Mouse (Mus musculus) gonadal fat pad, adult 2 months (tissue): Measurements from ENCODE around the gene Myh6. TPM values are rescaled to one million over a fixed set of nuclear protein-coding genes. Genes with fewer than 3 reads are reported as not detected.
"Not testable (repeated sequence)": the region's sequence is repeated elsewhere in the genome, so short reads cannot be mapped to it uniquely, and the experiment has no call there.

Source experiments
- DNase-seq: peaks from one replicate; pipeline ENCODE4 v3.0.0-alpha.2; 2012; ENCODE audit warnings: low read depth
- polyA plus RNA-seq: library from polyadenylated mRNA; depleted of rRNA; stranded (reverse); fragments of >200 nt; gene quantifications from 2 replicates; pipeline ENCODE4 v1.2.3, GENCODE M21; 2012

Myh6 gene
- polyA plus RNA-seq, 1 experiment = not detected

DNA sequence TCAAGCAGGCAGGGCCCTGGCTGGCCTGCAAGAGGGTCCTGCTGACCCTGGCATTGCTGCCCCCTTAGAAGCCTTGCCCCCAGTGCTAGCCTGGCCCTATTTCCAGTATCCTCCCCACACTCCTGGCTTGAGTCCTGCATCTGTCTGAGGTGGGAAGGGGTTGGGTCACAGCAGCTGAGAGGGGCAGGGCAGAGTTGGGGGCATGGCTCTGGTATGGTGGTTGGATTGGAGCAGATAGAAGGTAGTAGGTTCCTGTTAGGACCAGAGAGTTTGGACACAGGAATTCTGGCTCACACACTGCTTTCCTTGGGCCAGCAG lies 28.1 kb upstream of the Myh6 start:
- no peak for DNase-seq

DNA sequence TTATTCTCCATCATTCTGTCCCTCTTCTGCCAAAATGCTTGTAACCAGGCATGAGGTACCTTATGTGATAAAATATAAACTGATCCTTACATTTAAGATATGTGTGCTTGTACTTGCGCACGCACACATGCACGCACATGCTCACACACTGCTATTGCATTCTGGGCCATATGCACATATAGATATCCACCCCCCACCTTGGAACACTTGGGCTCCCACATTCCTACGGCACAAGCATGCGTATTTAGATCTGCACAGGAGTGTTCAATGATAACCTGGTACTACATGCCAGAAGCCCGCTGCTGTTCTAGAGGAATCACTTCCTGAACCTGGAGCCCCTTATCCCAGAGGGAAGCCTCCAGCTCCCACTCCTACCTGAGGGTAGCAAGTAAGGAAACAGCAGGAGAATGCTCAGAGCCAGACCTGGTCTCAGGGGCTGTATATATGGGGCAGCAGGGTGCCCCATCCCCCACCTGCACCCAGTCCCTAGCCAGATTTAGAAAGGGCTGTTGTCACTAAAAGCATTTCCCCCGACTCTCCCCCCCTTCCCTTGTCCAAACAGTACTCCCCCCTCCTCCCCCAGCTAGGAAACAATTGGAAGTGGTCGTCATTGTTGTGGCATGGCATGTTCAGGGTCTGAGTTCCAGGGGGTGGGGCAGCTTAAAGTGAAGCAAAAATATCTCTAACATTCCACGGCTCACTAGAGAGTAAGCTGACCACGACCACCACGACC lies 27.6 kb upstream of the Myh6 start, which contains the start of gene Myh7:
TSS of gene Myh7 (minus strand) at position 491 of the 733 bp plus-strand sequence.
- DNase-seq = no peak

DNA sequence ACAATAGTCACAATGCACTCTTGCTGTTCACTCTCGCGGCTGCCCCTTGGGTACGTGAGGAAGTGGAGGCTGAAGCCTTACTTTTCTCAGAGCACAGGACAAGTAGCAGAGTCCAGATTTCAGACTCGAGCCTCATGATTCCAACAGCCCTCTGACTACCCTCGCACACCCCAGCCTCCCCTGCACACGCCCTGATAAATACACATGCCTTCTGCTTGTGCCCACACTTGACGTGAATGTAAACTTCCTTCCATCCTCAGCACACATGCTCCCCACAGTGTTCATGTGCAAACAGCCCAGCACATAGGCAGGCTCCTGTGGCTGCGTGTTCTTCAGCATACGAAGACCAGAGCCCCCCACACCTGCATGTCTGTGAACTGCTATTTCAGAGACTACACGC lies 26.9 kb upstream of the Myh6 start:
- no peak for DNase-seq

DNA sequence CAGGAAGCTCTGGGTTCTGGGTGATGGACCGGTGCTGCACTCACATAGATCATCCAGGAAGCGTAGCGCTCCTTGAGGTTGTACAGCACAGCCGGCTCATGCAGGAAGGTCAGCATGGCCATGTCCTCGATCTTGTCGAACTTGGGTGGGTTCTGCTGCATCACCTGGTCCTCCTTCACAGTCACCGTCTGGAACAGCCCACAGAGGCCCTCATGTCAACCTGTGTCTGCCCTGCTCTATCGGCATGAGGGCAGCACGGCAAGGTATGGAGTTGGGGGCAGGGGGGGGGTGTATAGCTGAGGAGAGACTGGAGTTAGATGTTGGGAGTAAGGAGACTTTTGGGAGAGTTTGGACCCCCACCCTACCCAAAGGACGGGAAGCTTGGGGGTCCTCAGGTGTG lies 25.5 kb upstream of the Myh6 start:
- no peak for DNase-seq

DNA sequence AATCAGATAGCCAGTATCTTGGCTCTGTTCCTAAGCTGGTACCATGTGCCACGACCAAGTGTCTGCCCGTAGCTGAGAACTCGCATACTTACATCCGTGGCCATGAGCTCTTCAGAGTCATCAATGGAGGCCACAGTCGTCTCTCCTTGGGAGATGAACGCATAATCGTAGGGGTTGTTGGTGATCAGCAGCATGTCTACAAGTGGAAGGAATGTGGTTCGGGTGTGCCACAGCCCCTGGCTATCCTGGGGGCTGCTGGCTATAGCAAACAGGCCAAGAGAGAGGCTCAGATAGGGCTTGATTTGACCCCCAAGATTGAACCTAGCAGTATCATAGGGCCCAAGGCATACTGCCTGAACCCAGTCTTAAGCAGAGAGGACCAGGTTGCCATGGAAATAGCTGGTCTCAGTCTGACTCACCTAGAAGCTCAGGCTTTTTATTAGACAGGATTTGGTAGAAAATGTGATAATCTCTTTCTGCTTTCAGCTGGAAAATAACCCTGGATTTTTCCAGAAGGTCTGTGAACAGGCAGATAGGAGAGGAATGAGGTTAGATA lies 23.2 kb upstream of the Myh6 start:
- DNase-seq = no peak

DNA sequence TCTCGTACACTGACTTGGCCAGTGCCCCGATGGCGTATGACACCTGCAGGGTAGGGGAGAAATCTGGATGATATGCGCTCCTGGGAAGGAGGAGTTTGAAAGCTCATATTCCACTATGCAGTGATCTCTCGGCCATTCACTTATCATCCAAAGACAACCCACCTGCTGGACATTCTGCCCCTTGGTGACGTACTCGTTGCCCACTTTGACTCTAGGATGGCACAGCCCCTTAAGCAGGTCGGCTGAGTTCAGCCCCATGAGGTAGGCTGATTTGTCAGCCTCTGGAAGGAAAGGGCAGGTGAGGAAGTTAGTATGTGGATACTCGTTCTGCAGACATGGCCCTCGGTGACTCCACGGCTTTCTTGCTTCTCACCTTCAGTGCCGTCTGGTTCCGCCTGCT lies 22.2 kb upstream of the Myh6 start:
- no peak for DNase-seq

DNA sequence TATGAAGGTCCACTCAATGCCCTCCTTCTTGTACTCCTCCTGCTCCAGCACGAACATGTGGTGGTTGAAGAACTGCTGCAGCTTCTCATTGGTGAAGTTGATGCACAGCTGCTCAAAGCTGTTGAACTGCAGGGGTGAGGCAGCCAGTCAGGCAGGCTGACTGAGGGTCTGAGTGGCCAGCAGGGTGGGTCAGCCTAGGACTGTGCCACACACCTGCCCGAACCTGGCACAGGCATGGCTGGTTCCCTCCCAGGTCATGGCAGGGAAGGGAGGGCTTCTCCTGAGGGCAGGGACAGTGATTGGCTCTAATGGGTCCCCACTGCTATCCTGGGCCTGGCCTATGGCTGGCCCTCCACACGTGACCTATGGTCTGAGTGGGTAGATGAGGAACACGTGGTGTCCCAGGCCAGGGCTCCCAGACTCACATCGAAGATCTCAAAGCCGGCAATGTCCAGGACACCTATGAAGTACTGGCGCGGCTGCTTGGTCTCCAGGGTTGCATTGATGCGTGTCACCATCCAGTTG lies 21.7 kb upstream of the Myh6 start:
- DNase-seq = not testable (repeated sequence)

DNA sequence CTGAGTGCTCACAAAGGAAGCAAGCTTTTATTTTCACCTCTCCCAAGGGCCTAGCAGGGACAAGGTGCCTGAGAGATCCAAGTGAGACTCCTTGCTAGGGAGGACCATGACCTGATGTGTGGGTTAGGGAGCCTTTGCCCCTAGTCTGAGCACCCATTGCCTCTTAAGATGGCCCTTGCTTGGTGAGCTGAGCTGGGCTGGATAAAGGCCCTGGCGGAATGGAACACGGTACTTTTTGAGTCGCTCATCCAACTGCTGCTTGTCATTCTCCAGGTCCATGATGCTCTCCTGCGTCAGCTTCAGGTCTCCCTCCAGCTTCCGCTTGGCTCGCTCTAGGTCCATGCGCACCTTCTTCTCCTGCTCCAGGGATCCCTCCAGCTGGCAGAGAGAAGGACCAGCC lies 15.2 kb upstream of the Myh6 start:
- no peak for DNase-seq

DNA sequence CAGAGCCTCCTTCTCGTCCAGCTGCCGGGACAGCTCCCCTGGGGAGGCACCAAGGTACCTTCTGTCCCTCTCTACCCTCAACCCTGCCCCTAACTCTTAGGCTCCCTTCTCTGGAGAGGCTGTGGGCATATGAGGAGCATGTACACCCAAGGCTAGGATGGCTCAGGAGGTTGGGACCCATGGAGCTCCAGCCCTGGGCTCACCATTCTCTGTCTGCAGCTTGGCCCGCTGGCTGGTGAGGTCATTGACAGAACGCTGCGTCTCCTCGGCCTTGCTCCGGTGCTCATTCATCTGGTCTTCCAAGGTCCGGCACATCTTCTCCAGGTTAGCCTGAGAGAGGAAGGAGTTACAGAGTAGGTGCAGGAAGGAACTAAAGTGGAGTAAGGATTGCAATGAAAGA lies 11.9 kb upstream of the Myh6 start:
- no peak for DNase-seq

DNA sequence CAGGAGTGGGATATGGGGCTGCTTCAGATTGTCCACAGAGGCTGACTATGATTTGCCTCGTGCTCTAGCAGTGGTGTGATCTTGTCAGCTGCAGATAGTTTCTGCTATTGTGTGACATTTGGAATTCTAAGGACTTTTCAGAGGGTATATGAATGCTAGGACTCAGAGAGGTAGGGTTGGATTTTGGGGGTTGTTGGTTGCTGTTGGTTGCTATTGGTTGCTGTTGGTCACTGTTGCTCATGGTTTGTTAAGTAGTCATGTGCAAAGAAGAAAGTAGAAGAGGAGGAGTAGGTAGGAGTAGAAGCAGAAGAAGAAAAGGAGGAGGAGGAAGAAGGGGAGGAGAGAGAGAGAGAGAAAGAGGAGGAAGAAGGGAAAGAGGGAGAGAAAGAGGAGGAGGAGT lies 9.9 kb upstream of the Myh6 start, which contains the start of gene Gm17428:
TSS of gene Gm17428 (plus strand) at position 301 of the 400 bp plus-strand sequence.
- no peak for DNase-seq

DNA sequence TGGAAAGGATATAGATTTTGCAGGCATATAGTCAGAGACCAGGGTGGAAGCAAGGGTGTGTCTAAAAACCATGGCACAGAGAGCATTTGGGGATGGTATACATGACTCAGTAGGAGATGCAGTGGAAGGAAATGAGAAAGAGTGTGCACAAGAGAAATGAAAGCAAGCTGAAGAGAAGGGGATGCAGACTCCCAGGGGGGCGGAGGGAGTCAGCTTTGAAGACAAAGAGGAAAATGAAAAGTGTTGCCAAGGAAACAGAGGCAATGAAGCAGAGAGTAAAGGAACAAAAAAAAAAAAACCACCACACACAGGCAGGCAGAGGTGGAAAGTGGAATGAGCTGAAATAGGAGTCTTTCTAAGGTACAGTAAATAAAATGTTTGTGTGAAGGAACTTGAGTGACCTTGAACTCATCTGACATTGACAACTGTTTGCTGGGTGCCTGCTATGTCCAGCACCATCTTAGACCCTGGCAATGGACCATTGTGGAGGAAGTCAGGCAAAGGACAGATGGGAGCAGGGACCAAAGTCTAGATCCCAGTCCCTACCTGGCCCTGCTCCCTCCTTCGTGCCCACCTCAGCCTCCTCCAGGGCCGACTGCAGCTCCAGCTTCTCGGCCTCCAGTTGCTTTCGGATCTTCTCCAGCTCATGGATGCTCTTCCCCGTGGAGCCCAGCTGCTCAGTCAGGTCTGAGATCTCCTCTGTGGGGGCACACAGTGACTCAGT lies 7.5 kb upstream of the Myh6 start:
- DNase-seq = no peak

DNA sequence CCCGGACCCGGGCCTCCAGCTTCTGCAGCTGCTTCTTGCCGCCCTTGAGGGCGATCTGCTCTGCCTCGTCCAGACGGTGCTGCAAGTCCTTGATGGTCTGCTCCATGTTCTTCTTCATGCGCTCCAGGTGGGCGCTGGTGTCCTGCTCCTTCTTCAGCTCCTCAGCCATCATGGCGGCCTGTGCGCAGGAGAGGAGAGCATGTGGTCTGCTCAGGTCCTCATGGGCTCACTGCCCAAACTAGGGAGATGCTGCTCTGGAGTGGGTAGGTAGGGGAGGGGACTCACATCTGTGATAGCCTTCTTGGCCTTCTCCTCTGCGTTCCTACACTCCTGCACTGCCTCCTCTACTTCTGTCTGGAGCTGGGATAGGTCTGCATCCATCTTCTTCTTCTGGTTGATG lies 6.1 kb upstream of the Myh6 start:
- DNase-seq = not testable (repeated sequence)

DNA sequence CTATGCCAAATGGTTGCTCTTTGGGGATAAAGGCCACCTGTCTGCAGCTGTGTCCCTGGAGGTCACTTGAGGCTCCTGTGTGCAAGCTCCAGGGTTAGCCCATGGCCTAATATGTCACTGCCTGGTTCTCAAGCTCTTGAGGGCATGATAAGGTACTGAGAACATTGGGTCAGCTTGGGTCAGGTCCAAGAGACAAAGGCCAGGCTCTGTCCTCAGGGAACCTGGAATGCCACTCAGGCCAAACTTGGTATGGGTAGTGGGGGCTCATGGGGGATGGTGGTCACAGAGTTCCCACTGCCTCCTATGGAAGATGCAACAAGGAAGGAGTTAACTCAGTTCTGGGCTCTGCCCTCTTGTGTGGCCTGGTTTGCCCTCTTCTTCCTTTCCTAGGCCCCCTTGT lies 1.6 kb upstream of the Myh6 start:
- DNase-seq = no peak

DNA sequence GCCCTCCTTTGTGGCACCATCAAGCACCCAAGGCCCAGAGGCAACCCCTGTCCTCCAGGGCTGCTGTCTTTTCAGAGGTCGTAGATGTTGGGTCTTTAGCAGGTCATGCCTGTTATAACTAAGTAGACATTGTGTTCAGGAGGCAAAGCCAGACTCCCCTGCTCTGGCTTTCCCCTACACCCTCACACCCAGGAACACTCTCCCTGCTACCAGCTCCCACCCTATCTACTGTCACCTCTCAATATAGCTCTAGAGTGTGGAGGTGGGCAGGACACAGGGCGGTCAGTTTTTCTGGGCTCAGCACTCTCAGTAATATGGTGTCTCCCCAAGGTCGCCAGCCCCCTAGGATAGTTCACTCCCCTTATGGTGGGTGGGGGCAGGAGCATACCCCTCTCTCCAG lies 1.1 kb upstream of the Myh6 start:
- DNase-seq = no peak

DNA sequence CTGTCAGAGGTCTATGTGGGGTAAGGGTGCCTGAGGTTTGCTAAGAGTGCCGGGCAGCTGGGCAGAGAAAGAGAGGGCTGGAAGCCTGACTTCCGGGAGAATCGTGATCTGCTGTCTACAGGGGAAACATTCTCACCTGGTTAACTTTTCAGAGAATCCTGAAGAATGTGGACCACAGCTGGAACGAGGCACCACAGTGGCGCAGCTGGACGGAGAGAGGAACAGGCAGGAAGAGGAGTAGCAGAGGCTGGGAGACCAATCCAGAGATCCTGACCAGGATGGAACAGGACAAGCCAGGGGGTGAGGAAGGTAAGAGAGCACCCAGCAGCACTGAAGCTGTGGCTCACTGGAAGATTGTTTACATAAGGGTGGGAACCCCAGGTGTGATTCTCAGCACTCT lies 1.1 kb downstream of the Myh6 start:
- DNase-seq = no peak

DNA sequence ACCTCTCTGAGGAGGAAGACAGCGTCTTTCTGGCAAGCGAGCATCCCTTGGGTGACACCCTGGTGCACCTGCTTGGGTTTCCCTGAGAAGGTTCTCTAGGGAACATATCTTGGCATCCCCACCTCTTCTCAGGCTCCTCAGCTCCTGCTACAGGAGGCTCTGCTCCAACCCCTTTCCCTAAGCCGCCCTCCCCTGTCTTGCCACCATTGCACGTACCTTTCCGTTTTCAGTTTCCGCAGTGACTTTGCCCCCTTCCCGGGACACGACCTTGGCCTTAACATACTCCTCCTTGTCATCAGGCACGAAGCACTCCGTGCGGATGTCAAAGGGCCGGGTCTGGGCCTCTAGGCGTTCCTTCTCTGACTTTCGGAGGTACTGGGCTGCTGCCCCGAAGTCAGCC lies 1.7 kb downstream of the Myh6 start:
- DNase-seq = no peak

DNA sequence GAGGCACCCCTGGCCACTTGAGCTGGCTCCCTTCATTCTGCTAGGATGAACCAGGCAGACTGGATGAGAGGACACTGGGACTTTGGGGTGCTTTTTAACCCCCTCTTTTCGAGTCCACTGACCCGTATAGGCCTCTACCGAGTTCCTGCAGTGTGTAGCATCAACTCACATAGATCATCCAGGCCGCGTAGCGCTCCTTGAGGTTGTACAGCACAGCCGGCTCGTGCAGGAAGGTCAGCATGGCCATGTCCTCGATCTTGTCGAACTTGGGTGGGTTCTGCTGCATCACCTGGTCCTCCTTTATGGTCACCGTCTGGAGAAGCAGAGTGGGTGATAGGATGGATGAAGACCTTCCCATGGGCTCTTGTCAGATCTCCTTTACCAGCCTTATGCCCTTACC lies 3.0 kb downstream of the Myh6 start:
- DNase-seq = no peak

DNA sequence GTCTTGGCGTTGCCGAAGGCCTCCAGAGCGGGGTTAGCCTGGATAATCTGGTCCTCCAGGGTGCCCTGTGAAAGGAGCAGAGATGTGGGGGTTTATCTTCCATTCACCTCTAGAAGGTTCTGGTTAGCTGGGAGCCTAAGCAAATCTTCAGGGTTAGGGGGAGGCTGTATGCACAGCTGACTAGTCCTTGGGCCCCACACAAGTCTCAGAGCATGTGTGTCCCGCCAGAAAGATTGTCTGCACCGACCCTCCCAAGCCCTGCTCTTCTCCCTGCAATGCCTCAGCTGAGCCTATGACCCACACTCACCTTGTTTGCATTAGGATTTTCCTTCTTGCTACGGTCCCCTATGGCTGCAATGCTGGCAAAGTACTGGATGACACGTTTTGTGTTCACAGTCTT lies 4.0 kb downstream of the Myh6 start:
- no peak for DNase-seq

DNA sequence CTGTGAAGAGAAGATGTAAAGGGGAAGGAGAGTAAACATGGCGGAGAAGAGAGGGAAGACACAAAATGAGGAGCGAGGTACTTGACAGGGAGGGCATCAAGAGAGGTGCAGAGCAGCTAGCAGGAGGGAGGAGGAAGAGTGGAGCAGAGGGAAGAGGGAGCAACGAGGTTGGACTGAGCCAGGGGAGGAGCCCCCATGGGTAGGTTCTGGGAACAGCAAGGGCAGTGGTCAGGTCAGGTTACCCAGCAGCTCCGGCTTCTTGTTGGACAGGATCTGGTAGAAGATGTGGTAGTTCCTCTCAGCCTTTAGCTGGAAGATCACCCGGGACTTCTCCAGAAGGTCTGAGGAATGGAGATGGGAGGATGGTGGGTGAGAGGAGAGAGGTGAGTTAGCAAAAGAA lies 5.2 kb downstream of the Myh6 start:
- no peak for DNase-seq

DNA sequence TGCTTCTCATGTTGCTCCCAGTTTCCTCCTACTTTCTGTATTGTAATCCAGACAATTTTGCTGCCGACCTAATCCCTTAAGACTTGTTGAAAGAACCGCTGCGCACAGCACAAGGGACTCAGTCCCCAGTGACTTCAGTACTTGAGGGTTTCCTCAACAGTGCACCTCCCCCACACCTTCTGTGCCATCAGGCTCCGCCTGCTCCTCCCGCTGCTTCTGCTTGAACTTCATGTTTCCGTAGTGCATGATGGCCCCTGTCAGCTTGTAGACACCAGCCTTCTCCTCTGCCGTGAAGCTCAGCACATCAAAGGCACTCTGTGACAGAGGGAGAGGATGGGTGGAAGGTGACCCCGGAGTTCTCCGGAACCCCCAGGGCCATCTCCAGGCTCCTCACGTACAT lies 6.0 kb downstream of the Myh6 start:
- no peak for DNase-seq

DNA sequence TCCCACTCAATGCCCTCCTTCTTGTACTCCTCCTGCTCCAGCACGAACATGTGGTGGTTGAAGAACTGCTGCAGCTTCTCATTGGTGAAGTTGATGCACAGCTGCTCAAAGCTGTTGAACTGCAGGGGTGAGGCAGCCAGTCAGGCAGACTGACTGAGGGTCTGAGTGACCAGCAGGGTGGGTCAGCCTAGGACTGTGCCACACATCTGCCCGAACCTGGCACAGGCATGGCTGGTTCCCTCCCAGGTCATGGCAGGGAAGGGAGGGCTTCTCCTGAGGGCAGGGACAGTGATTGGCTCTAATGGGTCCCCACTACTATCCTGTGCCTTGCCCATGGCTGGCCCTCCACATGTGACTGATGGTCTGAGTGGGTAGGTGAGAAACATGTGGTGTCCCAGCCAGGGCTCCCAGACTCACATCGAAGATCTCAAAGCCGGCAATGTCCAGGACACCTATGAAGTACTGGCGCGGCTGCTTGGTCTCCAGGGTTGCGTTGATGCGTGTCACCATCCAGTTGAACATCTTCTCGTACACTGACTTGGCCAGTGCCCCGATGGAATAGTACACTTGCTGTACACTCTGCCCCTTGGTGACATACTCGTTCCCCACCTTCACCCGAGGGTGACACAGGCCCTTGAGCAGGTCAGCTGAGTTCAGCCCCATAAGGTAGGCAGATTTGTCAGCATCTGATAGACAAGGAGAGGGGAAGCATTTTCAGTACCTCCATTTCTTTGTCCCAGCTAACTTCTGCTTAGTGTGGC lies 6.7 kb downstream of the Myh6 start:
- DNase-seq = not testable (repeated sequence)

DNA sequence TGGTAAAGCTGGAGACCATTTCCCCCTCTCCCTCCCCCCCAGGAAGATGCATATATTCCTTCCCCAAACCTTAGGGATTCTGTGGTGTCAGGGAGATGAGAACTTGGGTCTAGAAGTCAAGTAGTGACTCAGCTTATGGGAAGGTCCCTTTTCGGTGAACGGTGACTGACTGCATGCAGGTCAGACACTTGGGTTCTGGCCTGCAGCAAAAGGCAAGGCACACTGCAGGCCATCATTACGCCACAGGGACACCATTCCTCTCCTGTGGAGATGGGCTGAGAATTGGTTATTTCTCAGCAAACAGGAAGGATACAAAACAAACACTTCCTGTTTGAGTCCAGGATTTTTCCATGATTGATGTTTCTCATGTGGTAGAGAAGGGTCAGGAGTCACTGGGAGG lies 7.5 kb downstream of the Myh6 start:
- no peak for DNase-seq
